Mouse (Mus musculus): ENCODE results near the gene Gm9936. TPM values are rescaled to one million over a fixed set of nuclear protein-coding genes. Genes with fewer than 3 reads are reported as not detected.

Gene Gm9936
- polyA plus RNA-seq, 1 experiment: not detected

DNA sequence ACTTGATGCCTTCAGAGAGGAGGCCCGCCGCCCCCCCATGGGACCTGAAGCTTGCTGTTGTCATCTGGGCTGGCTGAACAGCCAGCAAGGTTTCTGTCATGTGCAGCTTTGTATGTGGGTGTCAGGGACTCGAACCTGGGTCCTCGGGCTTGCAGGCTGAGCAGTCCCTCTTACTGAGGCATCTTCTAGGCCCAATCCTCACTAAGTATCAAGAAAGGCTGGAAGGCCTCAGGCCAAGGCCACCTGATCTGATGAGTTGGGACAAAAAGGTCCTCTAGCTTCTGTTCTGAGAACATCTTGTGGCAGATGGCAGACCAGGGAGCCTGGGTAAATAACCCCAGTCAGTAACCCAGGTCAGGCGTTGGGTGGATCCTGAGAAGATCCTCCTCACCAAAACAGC is 48.7 kb downstream of the Gm9936 start:
- no peak overlapping the region for H3K27ac ChIP-seq (ENCODE audit: control insufficient read depth, insufficient read depth, low read depth, low read length, poor library complexity)
- 82% methylated on average over 5 of the region's 5 CpGs for WGBS
- peaks cover 3% of the 10 kb centered on the region; the same call in 1 of the 2 replicates for H3K4me1 ChIP-seq (ENCODE audit: control insufficient read depth, insufficient read depth, low read length)
- TF ChIP-seq CTCF (IDR thresholded peaks at IDR 0.05; ENCODE audit: control insufficient read depth, insufficient read depth, low read length): no peak
- no peak for TF ChIP-seq POLR2A (IDR thresholded peaks at IDR 0.05; ENCODE audit: borderline replicate concordance, control insufficient read depth, low read depth, low read length)
- no peak overlapping the region for H3K4me3 ChIP-seq (replicated peaks; ENCODE audit: control insufficient read depth, low read depth, low read length)

GRCm38 (mm10) chr5:114809181-114809756 is 49.2 kb downstream of the Gm9936 start:
- Histone ChIP-seq H3K4me3 (replicated peaks; ENCODE audit: control insufficient read depth, low read depth, low read length) (no peak overlapping the region), H3K4me1 (ENCODE audit: control insufficient read depth, insufficient read depth, low read length) (peaks cover 3% of the 10 kb centered on the region; the same call in 1 of the 2 replicates), H3K27ac (ENCODE audit: control insufficient read depth, insufficient read depth, low read depth, low read length, poor library complexity) (no peak overlapping the region)
- TF ChIP-seq POLR2A (IDR thresholded peaks at IDR 0.05; ENCODE audit: borderline replicate concordance, control insufficient read depth, low read depth, low read length) (no peak), CTCF (IDR thresholded peaks at IDR 0.05; ENCODE audit: control insufficient read depth, insufficient read depth, low read length) (no peak)
- 77% methylated on average over 10 of the region's 10 CpGs for WGBS

DNA sequence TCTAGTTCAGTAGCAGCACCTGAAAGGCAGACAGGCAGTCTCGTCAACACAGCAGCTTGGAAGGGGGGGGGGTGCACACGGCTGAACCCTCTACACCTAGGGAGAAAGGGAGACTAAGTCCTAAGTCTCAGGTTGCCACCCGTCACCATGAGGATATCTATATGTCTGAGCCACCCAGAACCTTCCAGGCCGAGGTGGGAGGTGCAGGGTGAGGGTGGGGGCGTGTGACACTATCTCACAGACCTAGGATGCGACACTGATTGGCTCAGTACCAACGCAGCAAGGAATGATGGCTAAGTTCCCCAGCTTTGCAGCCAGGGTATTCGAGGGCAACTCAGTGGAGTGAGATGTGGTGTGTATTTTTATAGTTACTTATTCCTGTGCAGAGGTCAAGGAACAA is 50.1 kb downstream of the Gm9936 start:
- H3K27ac ChIP-seq (ENCODE audit: control insufficient read depth, insufficient read depth, low read depth, low read length, poor library complexity): no peak overlapping the region
- WGBS: 56% methylated on average over 8 of the region's 8 CpGs
- H3K4me3 ChIP-seq (replicated peaks; ENCODE audit: control insufficient read depth, low read depth, low read length): no peak overlapping the region
- no peak for TF ChIP-seq POLR2A (IDR thresholded peaks at IDR 0.05; ENCODE audit: borderline replicate concordance, control insufficient read depth, low read depth, low read length)
- no peak for TF ChIP-seq CTCF (IDR thresholded peaks at IDR 0.05; ENCODE audit: control insufficient read depth, insufficient read depth, low read length)
- H3K4me1 ChIP-seq (ENCODE audit: control insufficient read depth, insufficient read depth, low read length): peaks cover 3% of the 10 kb centered on the region; the same call in 1 of the 2 replicates

GRCm38 (mm10) chr5:114807893-114808292 is 50.6 kb downstream of the Gm9936 start:
- Histone ChIP-seq H3K4me1 (ENCODE audit: control insufficient read depth, insufficient read depth, low read length) (peaks cover 3% of the 10 kb centered on the region; the same call in 1 of the 2 replicates), H3K4me3 (replicated peaks; ENCODE audit: control insufficient read depth, low read depth, low read length) (no peak overlapping the region), H3K27ac (ENCODE audit: control insufficient read depth, insufficient read depth, low read depth, low read length, poor library complexity) (no peak overlapping the region)
- TF ChIP-seq CTCF (IDR thresholded peaks at IDR 0.05; ENCODE audit: control insufficient read depth, insufficient read depth, low read length) (no peak), POLR2A (IDR thresholded peaks at IDR 0.05; ENCODE audit: borderline replicate concordance, control insufficient read depth, low read depth, low read length) (no peak)
- WGBS: 52% methylated on average over 6 of the region's 6 CpGs

DNA sequence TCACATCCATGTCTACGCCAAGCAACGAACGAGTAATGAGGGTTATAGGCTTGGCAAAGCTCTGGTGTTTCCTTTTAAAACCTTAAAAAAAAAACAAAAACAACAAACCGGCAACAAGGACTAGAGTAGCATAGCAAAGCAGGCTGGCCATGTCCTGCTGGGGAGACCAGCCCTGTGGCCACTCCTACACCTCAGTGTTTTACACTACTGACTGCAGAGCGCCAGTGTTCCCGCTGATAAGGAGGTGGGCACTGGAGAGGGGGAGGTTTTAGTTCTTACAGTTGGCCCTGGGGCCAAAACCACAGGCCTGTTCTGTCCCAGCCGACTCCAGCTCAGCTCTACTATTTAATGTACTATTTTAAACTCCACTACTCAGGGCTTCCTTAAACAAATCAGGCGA is 51.0 kb downstream of the Gm9936 start:
- Histone ChIP-seq H3K4me1 (ENCODE audit: control insufficient read depth, insufficient read depth, low read length) (peaks cover 3% of the 10 kb centered on the region; the same call in 1 of the 2 replicates), H3K4me3 (replicated peaks; ENCODE audit: control insufficient read depth, low read depth, low read length) (no peak overlapping the region), H3K27ac (ENCODE audit: control insufficient read depth, insufficient read depth, low read depth, low read length, poor library complexity) (peak overlapping the region; percentile 31; the same call in 1 of the 2 replicates)
- TF ChIP-seq POLR2A (IDR thresholded peaks at IDR 0.05; ENCODE audit: borderline replicate concordance, control insufficient read depth, low read depth, low read length) (no peak), CTCF (IDR thresholded peaks at IDR 0.05; ENCODE audit: control insufficient read depth, insufficient read depth, low read length) (no peak)
- WGBS: 18% methylated on average over 8 of the region's 8 CpGs

DNA sequence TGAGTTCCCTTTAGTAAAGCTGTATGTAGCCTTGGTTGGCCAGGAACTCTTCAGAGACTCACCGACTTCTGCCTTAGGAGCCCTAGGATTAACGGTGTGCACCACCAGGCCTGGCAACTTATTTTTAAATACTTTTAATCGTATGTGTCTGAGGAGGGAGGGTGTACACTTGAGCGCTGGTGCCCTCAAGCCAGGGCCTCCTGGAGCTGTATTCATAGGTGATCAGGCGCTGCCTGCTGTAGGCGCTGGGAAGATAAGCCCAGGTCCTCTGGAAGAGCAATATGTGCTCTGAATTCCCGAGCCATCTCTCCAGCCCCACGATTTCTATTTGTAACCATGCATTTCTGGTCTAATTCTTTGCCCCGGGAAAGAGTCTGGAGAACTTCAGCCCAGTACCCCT is 51.4 kb downstream of the Gm9936 start:
- Histone ChIP-seq H3K27ac (ENCODE audit: control insufficient read depth, insufficient read depth, low read depth, low read length, poor library complexity) (peak overlapping the region; percentile 82), H3K4me1 (ENCODE audit: control insufficient read depth, insufficient read depth, low read length) (peaks cover 3% of the 10 kb centered on the region; the same call in 1 of the 2 replicates), H3K4me3 (replicated peaks; ENCODE audit: control insufficient read depth, low read depth, low read length) (peak overlapping the region; percentile 46)
- WGBS: 18% methylated on average over 9 of the region's 9 CpGs
- TF ChIP-seq POLR2A (IDR thresholded peaks at IDR 0.05; ENCODE audit: borderline replicate concordance, control insufficient read depth, low read depth, low read length) (no peak), CTCF (IDR thresholded peaks at IDR 0.05; ENCODE audit: control insufficient read depth, insufficient read depth, low read length) (no peak)

DNA sequence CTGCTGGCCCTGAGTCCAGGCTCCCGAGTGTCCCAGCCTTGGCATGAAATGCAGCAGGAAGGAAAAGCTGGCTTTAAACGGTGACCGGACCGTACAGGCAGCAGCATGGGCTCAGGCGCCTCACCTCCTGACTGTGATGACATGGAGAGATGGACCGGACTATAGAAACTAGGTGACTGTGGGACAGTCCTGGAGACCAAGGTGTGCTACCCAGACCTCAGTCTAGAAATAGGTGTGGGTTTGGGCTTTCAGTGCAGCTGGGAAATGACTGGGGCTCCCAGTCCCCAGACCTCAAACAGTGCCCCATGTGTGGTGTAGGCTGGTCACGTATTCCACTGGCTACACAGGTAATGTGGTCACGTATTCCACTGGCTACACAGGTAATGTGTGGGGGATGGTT is 51.8 kb downstream of the Gm9936 start:
- H3K4me1 ChIP-seq (ENCODE audit: control insufficient read depth, insufficient read depth, low read length): peaks cover 3% of the 10 kb centered on the region; the same call in 1 of the 2 replicates
- 34% methylated on average over 8 of the region's 8 CpGs for WGBS
- TF ChIP-seq CTCF (IDR thresholded peaks at IDR 0.05; ENCODE audit: control insufficient read depth, insufficient read depth, low read length): no peak
- no peak for TF ChIP-seq POLR2A (IDR thresholded peaks at IDR 0.05; ENCODE audit: borderline replicate concordance, control insufficient read depth, low read depth, low read length)

More for the DNA sequence above, 51.8 kb downstream of the Gm9936 start:
- Histone ChIP-seq H3K27ac (ENCODE audit: control insufficient read depth, insufficient read depth, low read depth, low read length, poor library complexity) (peak overlapping the region; percentile 82), H3K4me3 (replicated peaks; ENCODE audit: control insufficient read depth, low read depth, low read length) (peak overlapping the region; percentile 46)

Other genes starting within 250 kb of the Gm9936 start
- 1.3 and 5.0 TPM in 2 replicates for gene Trpv4, start 200.3 kb downstream of the Gm9936 start, polyA plus RNA-seq (2011; ENCODE audit: insufficient read depth, insufficient read length, low replicate concordance, missing spikeins)
- 28.3 and 33.5 TPM in 2 replicates for gene Gltp, start 167.7 kb downstream of the Gm9936 start, polyA plus RNA-seq (2011; ENCODE audit: insufficient read depth, insufficient read length, low replicate concordance, missing spikeins)
- gene Tchp, start 150.9 kb downstream of the Gm9936 start, polyA plus RNA-seq (2011; ENCODE audit: insufficient read depth, insufficient read length, low replicate concordance, missing spikeins): 15.5 and 23.5 TPM in 2 replicates
- gene Ankrd13a, start 84.0 kb downstream of the Gm9936 start, polyA plus RNA-seq (2011; ENCODE audit: insufficient read depth, insufficient read length, low replicate concordance, missing spikeins): 60.5 and 99.2 TPM in 2 replicates
- gene Git2, start 83.2 kb downstream of the Gm9936 start, polyA plus RNA-seq (2011; ENCODE audit: insufficient read depth, insufficient read length, low replicate concordance, missing spikeins): 33.6 and 52.4 TPM in 2 replicates
- gene 1500011B03Rik, start 35.2 kb downstream of the Gm9936 start, polyA plus RNA-seq (2011; ENCODE audit: insufficient read depth, insufficient read length, low replicate concordance, missing spikeins): 16.9 and 25.3 TPM in 2 replicates
- gene 4930519G04Rik, start 5.0 kb downstream of the Gm9936 start, polyA plus RNA-seq (2011; ENCODE audit: insufficient read depth, insufficient read length, low replicate concordance, missing spikeins): not detected in 2 replicates
- gene Oasl2, start 38.3 kb upstream of the Gm9936 start, polyA plus RNA-seq (2011; ENCODE audit: insufficient read depth, insufficient read length, low replicate concordance, missing spikeins): 37.0 and 44.3 TPM in 2 replicates
- 8.7 and 13.5 TPM in 2 replicates for gene Oasl1, start 64.6 kb upstream of the Gm9936 start, polyA plus RNA-seq (2011; ENCODE audit: insufficient read depth, insufficient read length, low replicate concordance, missing spikeins)
- 9.7 and 15.9 TPM in 2 replicates for gene 2210016L21Rik, start 83.5 kb upstream of the Gm9936 start, polyA plus RNA-seq (2011; ENCODE audit: insufficient read depth, insufficient read length, low replicate concordance, missing spikeins)
- gene Hnf1a, start 112.4 kb upstream of the Gm9936 start, polyA plus RNA-seq (2011; ENCODE audit: insufficient read depth, insufficient read length, low replicate concordance, missing spikeins): not detected in 2 replicates
- gene Sppl3, start 152.5 kb upstream of the Gm9936 start, polyA plus RNA-seq (2011; ENCODE audit: insufficient read depth, insufficient read length, low replicate concordance, missing spikeins): 33.9 and 44.8 TPM in 2 replicates
- not detected in 2 replicates for gene Gm10401, start 239.6 kb upstream of the Gm9936 start, polyA plus RNA-seq (2011; ENCODE audit: insufficient read depth, insufficient read length, low replicate concordance, missing spikeins)